Mouse (Mus musculus) stomach, embryonic 14.5 days (tissue): Measurements from ENCODE around the gene Galntl6. TPM values are rescaled to one million over a fixed set of nuclear protein-coding genes. Genes with fewer than 3 reads are reported as not detected.

Experiments
- ATAC-seq: fragments of 200-750 bp; cut with Nextera tagmentation; 2 replicates; pipeline ENCODE4 v1.8.0; 2017; ENCODE audit warnings: low read depth, moderate TSS enrichment; ENCODE audit not compliant: insufficient number of reproducible peaks, insufficient read depth, low FRiP score
- H3K27ac ChIP-seq: fragments of 300-500 bp; sonication (generic); 2 replicates; pipeline ENCODE4 v1.5.1; 2014; ENCODE audit warnings: mild to moderate bottlenecking, low read length, moderate library complexity, mixed read lengths
- H3K27me3 ChIP-seq: fragments of 300-500 bp; sonication (generic); 2 replicates; pipeline ENCODE4 v1.6.1; 2014; ENCODE audit warnings: low read length, control low read depth, mixed read lengths; ENCODE audit not compliant: control insufficient read depth, insufficient read depth
- H3K36me3 ChIP-seq: fragments of 300-500 bp; sonication (generic); 2 replicates; pipeline ENCODE4 v1.6.1; 2014; ENCODE audit warnings: mild to moderate bottlenecking, control low read depth, low read length, moderate library complexity, mixed read lengths; ENCODE audit not compliant: control insufficient read depth, insufficient read depth
- H3K4me1 ChIP-seq: fragments of 300-500 bp; sonication (generic); 2 replicates; pipeline ENCODE4 v1.6.1; 2014; ENCODE audit warnings: low read length, control low read depth, mixed read lengths; ENCODE audit not compliant: control insufficient read depth, insufficient read depth
- H3K4me2 ChIP-seq: fragments of 300-500 bp; sonication (generic); replicated peaks from 2 replicates; pipeline ENCODE4 v1.6.1; 2014; ENCODE audit warnings: low read depth, low read length, control low read depth
- H3K4me3 ChIP-seq: fragments of 300-500 bp; sonication (generic); 2 replicates; pipeline ENCODE4 v1.5.1; 2014; ENCODE audit warnings: low read depth, low read length, control low read depth
- H3K9ac ChIP-seq: fragments of 300-500 bp; sonication (generic); replicated peaks from 2 replicates; pipeline ENCODE4 v1.6.1; 2014; ENCODE audit warnings: low read depth, mild to moderate bottlenecking, control low read depth, low read length, moderate library complexity, mixed read lengths
- H3K9me3 ChIP-seq: fragments of 300-500 bp; sonication (generic); 2 replicates; pipeline ENCODE4 v1.6.1; 2016; ENCODE audit warnings: low read depth, low read length, control low read depth; ENCODE audit not compliant: control insufficient read depth
- WGBS: fragments of 180-500 bp; shearing (Covaris S2); extraction: QIAGEN DNeasy Blood & Tissue Kit; methylation state at CpG from one replicate; pipeline ENCODE4 v1.1.7; 2014; 5-methylcytosine and 5-hydroxymethylcytosine counted together
- polyA plus RNA-seq: library from polyadenylated mRNA; unstranded; fragments of >200 nt; fragmentation: Nextera tagmentation; extraction: Ambion mirVana; gene quantifications from 2 replicates; pipeline ENCODE4 v1.2.1, GENCODE M21; 2014

Galntl6 gene
- polyA plus RNA-seq, 1 experiment from 2014 or later: 1.6 TPM

DNA sequence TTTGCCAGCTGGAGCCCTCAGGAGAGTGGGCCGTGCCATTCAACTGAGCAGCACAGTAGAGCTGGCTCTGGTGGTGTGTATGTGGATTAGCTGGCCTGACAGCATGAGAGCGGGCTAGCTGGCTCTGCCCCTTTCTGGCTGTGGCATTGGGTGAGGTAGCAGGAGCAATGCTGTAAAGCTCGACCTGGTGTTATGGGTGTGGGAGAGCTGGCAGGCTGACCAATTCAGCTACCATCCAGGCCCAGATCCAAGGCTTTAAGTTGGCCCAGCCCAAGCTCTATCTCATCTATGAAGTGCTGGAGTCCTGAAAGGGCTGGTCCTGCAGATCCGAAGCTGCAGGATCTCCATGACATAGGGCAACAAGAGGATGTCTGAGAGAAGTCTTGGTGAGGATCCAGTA, 886.9 kb downstream of the Galntl6 start:
- Histone ChIP-seq H3K4me3 (no peak overlapping the region), H3K4me2 (no peak overlapping the region), H3K27ac (no peak overlapping the region), H3K36me3 (no peaks in the 10 kb centered on the region), H3K27me3 (no peaks in the 10 kb centered on the region), H3K9me3 (no peaks in the 10 kb centered on the region), H3K9ac (no peak overlapping the region), H3K4me1 (no peaks in the 10 kb centered on the region)
- WGBS: 86% methylated on average over 4 of the region's 4 CpGs
- no peak for ATAC-seq

DNA sequence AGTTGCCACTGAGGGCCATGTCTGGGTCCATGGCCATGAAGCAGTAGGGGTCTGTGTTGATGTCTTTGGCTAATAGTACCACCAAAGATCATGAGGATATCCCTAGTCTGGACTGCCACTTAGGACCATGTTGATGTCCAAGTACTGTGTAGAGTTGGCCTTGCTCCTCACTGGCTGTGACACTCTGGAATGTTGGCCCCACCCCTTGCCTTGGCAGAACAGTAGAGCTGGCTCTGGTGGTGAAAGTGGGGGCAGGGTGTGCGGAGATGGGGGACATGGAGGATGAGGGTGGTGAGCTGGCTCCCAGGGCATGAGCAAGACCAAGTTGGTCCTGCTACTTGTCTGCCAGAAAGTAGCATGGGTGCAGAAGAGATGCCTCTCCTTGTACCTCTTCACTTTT, 887.3 kb downstream of the Galntl6 start:
- no peak overlapping the region for H3K27ac ChIP-seq
- no peak overlapping the region for H3K4me3 ChIP-seq
- H3K9ac ChIP-seq: no peak overlapping the region
- no peaks in the 10 kb centered on the region for H3K36me3 ChIP-seq
- H3K4me2 ChIP-seq: no peak overlapping the region
- ATAC-seq: no peak
- H3K4me1 ChIP-seq: no peaks in the 10 kb centered on the region
- no peaks in the 10 kb centered on the region for H3K9me3 ChIP-seq
- WGBS: 85% methylated on average over 1 of the region's 1 CpGs
- H3K27me3 ChIP-seq: no peaks in the 10 kb centered on the region

DNA sequence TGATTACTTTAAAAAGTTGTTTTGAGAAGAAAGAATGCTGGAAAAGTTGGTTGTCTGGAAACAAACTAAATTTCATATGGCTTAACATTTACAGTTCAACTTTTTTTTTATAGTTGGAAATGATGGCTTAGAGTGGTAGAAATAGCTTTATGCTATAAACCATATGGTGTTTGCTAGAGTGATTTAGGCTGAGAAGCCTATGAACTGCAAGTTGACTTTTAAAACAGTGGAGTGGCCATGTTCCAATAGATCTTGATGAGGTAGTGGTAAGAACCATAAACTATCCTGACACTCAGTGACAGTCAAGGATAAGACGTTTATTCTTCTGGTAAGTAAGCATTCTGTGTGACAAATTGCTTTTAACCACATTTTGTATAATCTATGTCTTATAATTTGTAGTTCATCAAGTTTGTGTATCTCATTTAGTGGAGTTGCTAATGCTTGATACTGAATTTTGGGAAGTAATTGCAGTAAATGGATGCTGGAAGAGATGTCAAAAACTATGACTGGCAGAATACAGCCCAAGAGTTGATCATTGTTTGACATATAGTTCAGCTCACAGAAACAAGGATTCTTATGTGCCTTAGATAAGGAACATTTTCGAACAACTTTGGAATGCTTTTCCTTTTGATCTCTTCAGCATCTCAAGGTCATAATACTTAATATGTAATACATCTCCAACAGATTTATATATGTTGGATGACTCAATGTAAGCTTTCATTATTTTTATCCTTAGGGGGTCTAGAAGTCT, 888.8 kb downstream of the Galntl6 start:
- Histone ChIP-seq H3K36me3 (no peaks in the 10 kb centered on the region), H3K9me3 (no peaks in the 10 kb centered on the region), H3K27me3 (no peaks in the 10 kb centered on the region), H3K9ac (no peak overlapping the region), H3K4me2 (no peak overlapping the region), H3K4me1 (no peaks in the 10 kb centered on the region), H3K4me3 (no peak overlapping the region), H3K27ac (no peak overlapping the region)
- no peak for ATAC-seq
- WGBS: 35% methylated on average over 2 of the region's 2 CpGs

DNA sequence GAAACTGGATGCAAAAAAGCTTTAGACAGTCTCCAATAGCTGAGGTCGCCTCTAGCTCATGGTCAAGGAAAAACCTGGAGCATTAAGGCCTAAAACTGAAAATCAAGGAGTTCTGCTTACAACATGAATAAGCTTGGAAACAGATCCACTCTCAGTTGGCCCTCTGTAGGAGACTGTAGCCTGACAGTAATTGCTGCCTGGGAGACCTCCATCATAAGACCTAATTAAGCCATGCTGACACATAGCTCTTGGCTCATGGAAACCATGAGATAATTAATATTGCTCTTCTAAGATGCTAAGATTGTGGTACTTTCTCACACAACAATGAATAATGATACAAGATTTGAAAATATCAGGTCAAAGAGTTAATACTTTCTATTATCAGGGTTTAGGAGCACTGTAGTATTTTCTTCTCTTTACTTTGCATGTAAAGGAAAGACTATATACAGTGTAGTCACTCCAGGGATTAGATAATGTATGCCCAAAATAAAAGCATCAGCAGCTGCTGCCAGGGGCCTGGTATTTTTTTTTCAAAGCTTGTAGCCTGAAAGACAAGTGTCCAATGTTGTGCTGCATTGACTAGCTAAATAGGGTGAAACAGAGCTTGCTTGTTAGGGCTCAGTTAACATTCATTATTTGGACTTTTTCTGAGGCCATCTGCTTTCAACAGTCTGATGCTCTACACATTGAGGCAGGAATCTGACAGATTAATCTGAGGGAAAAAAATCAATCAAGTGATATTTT, 922.8 kb downstream of the Galntl6 start:
- 83% methylated on average over 1 of the region's 1 CpGs for WGBS
- no peaks in the 10 kb centered on the region for H3K4me1 ChIP-seq
- no peaks in the 10 kb centered on the region for H3K36me3 ChIP-seq
- H3K9ac ChIP-seq: no peak overlapping the region
- H3K9me3 ChIP-seq: no peaks in the 10 kb centered on the region
- H3K4me2 ChIP-seq: no peak overlapping the region
- H3K27ac ChIP-seq: no peak overlapping the region
- ATAC-seq: no peak
- no peak overlapping the region for H3K4me3 ChIP-seq
- H3K27me3 ChIP-seq: no peaks in the 10 kb centered on the region

DNA sequence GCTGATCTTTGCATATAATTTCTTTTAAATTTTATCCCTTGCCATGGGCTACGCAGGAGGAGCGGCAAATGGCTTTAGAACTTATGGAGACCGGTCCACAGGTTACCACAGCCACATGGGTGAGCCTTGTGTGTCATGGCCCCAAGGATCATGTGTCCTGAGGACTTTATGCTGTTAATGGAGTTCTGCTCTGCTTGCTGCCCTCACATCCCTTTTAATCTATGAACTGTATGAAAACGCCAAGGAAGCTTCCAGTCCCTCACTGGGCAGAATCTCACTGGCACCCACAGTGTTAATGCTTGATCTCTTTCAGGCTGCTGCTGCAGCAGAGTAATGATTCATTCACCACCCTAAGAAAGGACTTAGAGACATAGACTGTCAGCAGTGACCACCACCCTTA, 935.1 kb downstream of the Galntl6 start:
- no peak overlapping the region for H3K4me3 ChIP-seq
- no peak for ATAC-seq
- H3K4me1 ChIP-seq: no peaks in the 10 kb centered on the region
- no peak overlapping the region for H3K27ac ChIP-seq
- H3K27me3 ChIP-seq: no peaks in the 10 kb centered on the region
- no peak overlapping the region for H3K4me2 ChIP-seq
- no peak overlapping the region for H3K9ac ChIP-seq
- no peaks in the 10 kb centered on the region for H3K9me3 ChIP-seq
- H3K36me3 ChIP-seq: no peaks in the 10 kb centered on the region
- 80% methylated on average over 4 of the region's 4 CpGs for WGBS

DNA sequence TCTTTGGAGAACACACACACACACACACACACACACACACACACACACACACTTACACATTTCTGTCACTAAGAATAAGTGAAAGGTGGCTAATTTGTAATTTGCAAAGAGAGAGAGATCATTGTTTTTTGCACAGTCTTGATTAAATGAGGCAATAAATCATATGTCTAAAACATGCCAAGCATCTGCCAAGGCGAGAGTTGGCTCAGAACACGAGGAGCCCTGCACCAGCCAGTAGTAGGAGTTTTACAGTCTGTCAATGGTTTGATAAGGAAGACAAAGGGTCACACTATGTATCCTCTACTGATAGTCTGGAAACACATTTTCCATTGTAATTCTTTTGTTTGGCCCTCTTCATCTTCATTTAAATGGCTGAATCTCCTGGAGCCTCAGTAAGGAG, 938.3 kb downstream of the Galntl6 start:
- Histone ChIP-seq H3K27me3 (no peaks in the 10 kb centered on the region), H3K9ac (no peak overlapping the region), H3K4me1 (no peaks in the 10 kb centered on the region), H3K9me3 (no peaks in the 10 kb centered on the region), H3K4me2 (no peak overlapping the region), H3K4me3 (no peak overlapping the region), H3K27ac (no peak overlapping the region), H3K36me3 (no peaks in the 10 kb centered on the region)
- 44% methylated on average over 2 of the region's 2 CpGs for WGBS
- ATAC-seq: no peak

DNA sequence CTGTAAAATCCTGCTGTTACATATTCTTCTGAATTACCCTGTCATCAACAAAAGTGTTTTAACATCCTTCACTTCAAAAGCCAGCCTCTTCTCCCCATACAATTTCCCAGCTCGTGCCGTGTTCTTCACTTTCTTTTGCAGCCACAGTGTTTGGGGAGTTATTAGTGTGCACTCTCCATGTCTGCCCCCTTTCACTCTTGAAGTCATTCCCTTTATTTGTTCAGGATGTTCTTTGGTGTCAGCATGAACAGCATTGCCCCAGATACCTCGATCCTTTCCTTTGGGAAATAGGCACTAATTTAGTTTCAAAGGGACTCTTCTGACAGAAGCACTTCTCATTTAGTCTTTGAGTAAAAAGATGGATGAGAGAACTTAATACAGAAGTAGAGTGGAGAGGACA, 939.6 kb downstream of the Galntl6 start:
- WGBS: 66% methylated on average over 3 of the region's 3 CpGs
- Histone ChIP-seq H3K27me3 (no peaks in the 10 kb centered on the region), H3K4me2 (no peak overlapping the region), H3K9me3 (no peaks in the 10 kb centered on the region), H3K36me3 (no peaks in the 10 kb centered on the region), H3K9ac (no peak overlapping the region), H3K27ac (no peak overlapping the region), H3K4me1 (no peaks in the 10 kb centered on the region), H3K4me3 (no peak overlapping the region)
- no peak for ATAC-seq

DNA sequence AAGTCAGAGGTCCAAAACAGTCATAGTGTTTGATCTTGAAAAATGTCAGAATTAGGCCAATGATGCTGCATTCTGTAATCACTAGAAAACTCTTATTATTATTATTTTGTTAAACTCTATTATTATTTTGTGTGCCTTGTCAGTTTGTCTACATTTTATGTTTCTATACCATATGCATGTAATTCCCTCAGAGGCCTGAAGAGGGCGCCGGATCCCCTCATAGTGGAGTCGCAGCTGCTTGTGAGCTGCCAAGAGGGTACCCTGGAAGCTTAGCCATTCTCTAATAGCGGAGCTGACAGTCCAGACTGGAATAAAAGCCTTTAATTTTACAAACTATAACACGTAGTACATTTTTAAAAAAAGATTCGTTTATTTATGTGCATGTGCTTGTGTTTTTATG, 945.8 kb downstream of the Galntl6 start:
- Histone ChIP-seq H3K4me3 (no peak overlapping the region), H3K9me3 (no peaks in the 10 kb centered on the region), H3K4me2 (no peak overlapping the region), H3K27ac (no peak overlapping the region), H3K27me3 (no peaks in the 10 kb centered on the region), H3K9ac (no peak overlapping the region), H3K36me3 (no peaks in the 10 kb centered on the region), H3K4me1 (no peaks in the 10 kb centered on the region)
- 27% methylated on average over 6 of the region's 6 CpGs for WGBS
- no peak for ATAC-seq
